Mouse (Mus musculus) CH12.LX (cell line): ENCODE data around the gene Rexo1.

ENCODE experiments used
- CHD1 ChIP-seq: IDR thresholded peaks from 2 replicates; pipeline ENCODE4 v1.6.1; 2012; ENCODE audit warnings: low read depth, low read length, improper control_type of control experiment, inconsistent platforms
- CTCF ChIP-seq, 2 experiments: IDR thresholded peaks in 1 of 2; conservative IDR thresholded peaks in 1 of 2; 2 replicates each; pipeline ENCODE4 v1.5.1; 2011 to 2012; ENCODE audit warnings: low read depth in 2 of 2, low read length in 2 of 2, improper control_type of control experiment in 1 of 2, inconsistent platforms in 1 of 2, mild to moderate bottlenecking in 1 of 2, moderate library complexity in 1 of 2
- E2F4 ChIP-seq: IDR thresholded peaks from 2 replicates; pipeline ENCODE4 v1.6.1; 2011; ENCODE audit warnings: low read depth, low read length, improper control_type of control experiment; ENCODE audit not compliant: insufficient replicate concordance
- EP300 ChIP-seq: IDR thresholded peaks from 2 replicates; pipeline ENCODE4 v1.6.1; 2011; ENCODE audit warnings: low read length, improper control_type of control experiment
- GABPA ChIP-seq: IDR thresholded peaks from 2 replicates; pipeline ENCODE4 v1.6.1; 2012; ENCODE audit warnings: low read depth, low read length, improper control_type of control experiment, inconsistent platforms; ENCODE audit not compliant: insufficient replicate concordance
- HCFC1 ChIP-seq: IDR thresholded peaks from 2 replicates; pipeline ENCODE4 v1.6.1; 2012; ENCODE audit warnings: low read depth, mild to moderate bottlenecking, inconsistent platforms, low read length, improper control_type of control experiment
- MAX ChIP-seq: IDR thresholded peaks from 2 replicates; pipeline ENCODE4 v1.6.1; 2011; ENCODE audit warnings: low read length, improper control_type of control experiment
- POLR2A ChIP-seq: IDR thresholded peaks from 2 replicates; pipeline ENCODE4 v1.6.1; 2011; ENCODE audit warnings: low read depth, mild to moderate bottlenecking, improper control_type of control experiment, low read length
- POLR2AphosphoS2 ChIP-seq: IDR thresholded peaks from 2 replicates; pipeline ENCODE4 v1.6.1; 2011; ENCODE audit warnings: low read depth, low read length, improper control_type of control experiment
- RAD21 ChIP-seq: IDR thresholded peaks from 2 replicates; pipeline ENCODE4 v1.6.1; 2011; ENCODE audit warnings: low read depth, mild to moderate bottlenecking, low read length, improper control_type of control experiment, moderate library complexity
- USF1 ChIP-seq: IDR thresholded peaks from 2 replicates; pipeline ENCODE4 v1.6.1; 2014; ENCODE audit warnings: low read depth, mild to moderate bottlenecking, inconsistent platforms, low read length, improper control_type of control experiment

DNA sequence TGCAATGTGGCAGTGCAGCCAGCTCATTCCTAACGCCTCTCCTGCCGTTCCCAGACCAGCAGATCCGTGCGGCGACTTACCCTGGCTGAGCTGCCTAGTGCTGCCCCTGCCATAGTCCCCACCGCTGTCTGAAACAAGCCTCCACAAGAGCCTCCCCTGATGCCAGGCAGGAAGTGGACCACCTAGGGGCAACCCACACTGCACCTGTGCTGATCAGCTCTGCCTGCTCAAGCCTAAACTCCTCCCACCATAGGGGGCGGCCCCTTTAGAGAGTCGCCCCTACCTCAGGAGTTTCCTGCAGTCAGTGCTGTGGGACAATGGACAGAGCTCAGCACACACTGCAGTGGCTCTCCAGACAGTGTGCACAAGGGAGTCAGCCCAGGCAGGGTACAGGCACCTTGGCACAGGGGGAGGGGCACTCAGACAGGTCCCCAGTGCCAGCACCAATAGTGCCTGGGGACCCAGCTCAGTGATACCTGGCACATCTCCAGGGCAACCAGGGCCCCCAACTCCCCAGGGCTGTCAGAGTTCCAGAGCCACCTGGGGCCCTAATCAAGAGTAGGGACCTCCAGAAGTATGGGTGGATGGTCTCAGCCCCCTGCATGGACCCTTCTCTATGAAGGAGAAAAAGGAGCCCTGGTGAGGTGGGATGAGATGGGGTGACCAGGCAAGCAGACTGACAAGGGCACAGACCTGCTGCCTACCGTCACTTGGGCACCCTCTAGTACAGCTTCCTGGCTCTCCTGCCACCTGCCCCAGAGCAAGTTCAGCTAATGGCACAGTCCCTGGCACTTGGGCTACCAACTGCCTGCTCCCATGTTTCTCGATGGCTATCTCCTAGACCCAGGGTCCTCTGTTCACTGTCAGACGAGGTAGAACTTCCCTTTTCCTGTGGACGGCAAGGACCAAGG lies 23.5 kb upstream of the Rexo1 start:
- TF ChIP-seq EP300 (no peak), USF1 (no peak), E2F4 (no peak), MAX (no peak), CTCF (conservative IDR thresholded peaks at IDR 0.05 in 1 of 2, IDR thresholded peaks at IDR 0.05 in 1 of 2; ENCODE audit: low read depth in 2 of 2, low read length in 2 of 2) (no peak), GABPA (no peak), RAD21 (no peak), POLR2AphosphoS2 (no peak), HCFC1 (no peak), CHD1 (no peak), POLR2A (no peak)
